Mouse (Mus musculus) neural tube, embryonic 15.5 days (tissue): ENCODE results near the gene Btg2. TPM values are rescaled to one million over a fixed set of nuclear protein-coding genes. Genes with fewer than 3 reads are reported as not detected.
A peak's percentile ranks its signal among the peaks of the same experiment; 100 is the strongest.

ENCODE experiments used
- ATAC-seq: fragments of 200-750 bp; cut with Nextera tagmentation; 2 replicates; pipeline ENCODE4 v1.8.0; 2017; ENCODE audit warnings: mild to moderate bottlenecking, moderate TSS enrichment, moderate library complexity; ENCODE audit not compliant: low FRiP score
- H3K27ac ChIP-seq: fragments of 300-500 bp; sonication (generic); replicated peaks from 2 replicates; pipeline ENCODE4 v1.5.1; 2015; ENCODE audit warnings: mild to moderate bottlenecking, inconsistent platforms
- H3K27me3 ChIP-seq: fragments of 300-500 bp; sonication (generic); replicated peaks from 2 replicates; pipeline ENCODE4 v1.6.1; 2015; ENCODE audit warnings: inconsistent platforms
- H3K36me3 ChIP-seq: fragments of 300-500 bp; sonication (generic); 2 replicates; pipeline ENCODE4 v1.6.1; 2015; ENCODE audit warnings: inconsistent platforms
- H3K4me1 ChIP-seq: fragments of 300-500 bp; sonication (generic); 2 replicates; pipeline ENCODE4 v1.6.1; 2015; ENCODE audit warnings: inconsistent platforms
- H3K4me2 ChIP-seq: fragments of 300-500 bp; sonication (generic); 2 replicates; pipeline ENCODE4 v1.6.1; 2015; ENCODE audit warnings: inconsistent platforms, mild to moderate bottlenecking, moderate library complexity
- H3K4me3 ChIP-seq: fragments of 300-500 bp; sonication (generic); replicated peaks from 2 replicates; pipeline ENCODE4 v1.5.1; 2015; ENCODE audit warnings: mild to moderate bottlenecking, inconsistent platforms
- H3K9ac ChIP-seq: fragments of 300-500 bp; sonication (generic); replicated peaks from 2 replicates; pipeline ENCODE4 v1.6.1; 2015; ENCODE audit warnings: mild to moderate bottlenecking, inconsistent platforms
- H3K9me3 ChIP-seq: fragments of 300-500 bp; sonication (generic); replicated peaks from 2 replicates; pipeline ENCODE4 v1.6.1; 2016; ENCODE audit warnings: inconsistent platforms
- WGBS: fragments of 180-500 bp; shearing (Covaris S2); methylation state at CpG from one replicate; pipeline ENCODE4 v1.1.7; 2015; ENCODE audit warnings: mixed read lengths; 5-methylcytosine and 5-hydroxymethylcytosine counted together
- polyA plus RNA-seq: library from polyadenylated mRNA; unstranded; fragments of >200 nt; fragmentation: Nextera tagmentation; extraction: Ambion mirVana; gene quantifications from 2 replicates; pipeline ENCODE4 v1.2.1, GENCODE M21; 2015

Btg2 gene
- polyA plus RNA-seq, 1 experiment from 2014 or later, result 20.6 TPM

GRCm38 (mm10) chr1:134086017-134086416, 7.1 kb upstream of the Btg2 start:
- no peaks in the 10 kb centered on the region for H3K9me3 ChIP-seq
- no peaks in the 10 kb centered on the region for H3K27me3 ChIP-seq
- H3K9ac ChIP-seq, result no peak overlapping the region
- no peaks in the 10 kb centered on the region for H3K36me3 ChIP-seq
- H3K4me3 ChIP-seq, result no peak overlapping the region
- no peak overlapping the region for H3K27ac ChIP-seq
- no peak overlapping the region for H3K4me2 ChIP-seq
- WGBS, result 22% methylated on average over 3 of the region's 3 CpGs
- no peak for ATAC-seq
- peaks cover 15% of the 10 kb centered on the region for H3K4me1 ChIP-seq

GRCm38 (mm10) chr1:134084128-134084527, 5.2 kb upstream of the Btg2 start:
- Histone ChIP-seq H3K4me1 (peaks cover 24% of the 10 kb centered on the region), H3K9ac (no peak overlapping the region), H3K27me3 (no peaks in the 10 kb centered on the region), H3K36me3 (no peaks in the 10 kb centered on the region), H3K4me2 (no peak overlapping the region), H3K27ac (no peak overlapping the region), H3K9me3 (no peaks in the 10 kb centered on the region), H3K4me3 (no peak overlapping the region)
- ATAC-seq, result no peak
- WGBS, result 80% methylated on average over 3 of the region's 3 CpGs

GRCm38 (mm10) chr1:134083676-134084075, 4.8 kb upstream of the Btg2 start:
- Histone ChIP-seq H3K36me3 (no peaks in the 10 kb centered on the region), H3K9ac (no peak overlapping the region), H3K27me3 (no peaks in the 10 kb centered on the region), H3K27ac (no peak overlapping the region), H3K9me3 (no peaks in the 10 kb centered on the region), H3K4me1 (peaks cover 24% of the 10 kb centered on the region), H3K4me3 (no peak overlapping the region), H3K4me2 (no peak overlapping the region)
- ATAC-seq, result no peak
- WGBS, result 88% methylated on average over 8 of the region's 8 CpGs

GRCm38 (mm10) chr1:134082987-134083516, 4.1 kb upstream of the Btg2 start:
- Histone ChIP-seq H3K36me3 (no peaks in the 10 kb centered on the region), H3K27me3 (no peaks in the 10 kb centered on the region), H3K9ac (no peak overlapping the region), H3K4me1 (peaks cover 29% of the 10 kb centered on the region), H3K27ac (no peak overlapping the region), H3K9me3 (no peaks in the 10 kb centered on the region), H3K4me3 (no peak overlapping the region), H3K4me2 (no peak overlapping the region)
- 60% methylated on average over 11 of the region's 11 CpGs for WGBS
- ATAC-seq, result no peak

- H3K9ac ChIP-seq, result no peak overlapping the region
- no peak overlapping the region for H3K27ac ChIP-seq
- no peak overlapping the region for H3K4me2 ChIP-seq
- H3K9me3 ChIP-seq, result no peaks in the 10 kb centered on the region
- H3K4me3 ChIP-seq, result no peak overlapping the region
- no peaks in the 10 kb centered on the region for H3K27me3 ChIP-seq
- no peak for ATAC-seq
- H3K4me1 ChIP-seq, result peaks cover 40% of the 10 kb centered on the region
- 93% methylated on average over 5 of the region's 5 CpGs for WGBS
- H3K36me3 ChIP-seq, result no peaks in the 10 kb centered on the region
Measured at GRCm38 (mm10) chr1:134080881-134081450, 2.0 kb upstream of the Btg2 start.

- Histone ChIP-seq H3K4me3 (no peak overlapping the region), H3K27ac (peak overlapping the region; percentile 88; the same call in 1 of the 2 replicates), H3K27me3 (no peaks in the 10 kb centered on the region), H3K9me3 (no peaks in the 10 kb centered on the region), H3K9ac (no peak overlapping the region), H3K36me3 (no peaks in the 10 kb centered on the region), H3K4me1 (peaks cover 44% of the 10 kb centered on the region), H3K4me2 (no peak overlapping the region)
- ATAC-seq, result no peak
- 74% methylated on average over 4 of the region's 4 CpGs for WGBS
Measured at GRCm38 (mm10) chr1:134080406-134080805, 1.5 kb upstream of the Btg2 start.

GRCm38 (mm10) chr1:134079477-134080163, 700 bp upstream of the Btg2 start:
- Histone ChIP-seq H3K27me3 (no peaks in the 10 kb centered on the region), H3K4me3 (peak overlapping the region; percentile 67), H3K9me3 (no peaks in the 10 kb centered on the region), H3K4me2 (peak overlapping the region; percentile 74), H3K36me3 (no peaks in the 10 kb centered on the region), H3K9ac (peak overlapping the region; percentile 64), H3K4me1 (peaks cover 42% of the 10 kb centered on the region), H3K27ac (peak overlapping the region; percentile 88)
- no peak for ATAC-seq
- 5% methylated on average over 9 of the region's 9 CpGs for WGBS

- peak; percentile 7; the same call in 1 of the 2 replicates for ATAC-seq
- peak overlapping the region; percentile 74 for H3K4me2 ChIP-seq
- 4% methylated on average over 19 of the region's 19 CpGs for WGBS
- no peaks in the 10 kb centered on the region for H3K36me3 ChIP-seq
- no peaks in the 10 kb centered on the region for H3K9me3 ChIP-seq
- peak overlapping the region; percentile 85 for H3K9ac ChIP-seq
- H3K4me3 ChIP-seq, result peak overlapping the region; percentile 67
- peaks cover 49% of the 10 kb centered on the region for H3K4me1 ChIP-seq
- peak overlapping the region; percentile 88 for H3K27ac ChIP-seq
- H3K27me3 ChIP-seq, result no peaks in the 10 kb centered on the region
Measured at GRCm38 (mm10) chr1:134078061-134078795, 692 bp downstream of the Btg2 start.

- no peaks in the 10 kb centered on the region for H3K36me3 ChIP-seq
- ATAC-seq, result no peak
- no peaks in the 10 kb centered on the region for H3K27me3 ChIP-seq
- H3K9ac ChIP-seq, result peak overlapping the region; percentile 85
- 25% methylated on average over 14 of the region's 14 CpGs for WGBS
- H3K4me3 ChIP-seq, result peak overlapping the region; percentile 67
- no peaks in the 10 kb centered on the region for H3K9me3 ChIP-seq
- H3K4me1 ChIP-seq, result peaks cover 50% of the 10 kb centered on the region
- peak overlapping the region; percentile 74 for H3K4me2 ChIP-seq
- peak overlapping the region; percentile 88 for H3K27ac ChIP-seq
Measured at GRCm38 (mm10) chr1:134077389-134078060, 1.4 kb downstream of the Btg2 start.

GRCm38 (mm10) chr1:134076789-134077188, 2.1 kb downstream of the Btg2 start:
- H3K4me1 ChIP-seq, result peaks cover 51% of the 10 kb centered on the region
- H3K9ac ChIP-seq, result peak overlapping the region; percentile 27
- H3K4me3 ChIP-seq, result peak overlapping the region; percentile 67
- no peaks in the 10 kb centered on the region for H3K36me3 ChIP-seq
- no peaks in the 10 kb centered on the region for H3K27me3 ChIP-seq
- H3K4me2 ChIP-seq, result peak overlapping the region; percentile 74
- WGBS, result 27% methylated on average over 2 of the region's 2 CpGs
- H3K9me3 ChIP-seq, result no peaks in the 10 kb centered on the region
- no peak for ATAC-seq
- peak overlapping the region; percentile 67; the same call in 1 of the 2 replicates for H3K27ac ChIP-seq

- peak overlapping the region; percentile 74 for H3K4me2 ChIP-seq
- no peaks in the 10 kb centered on the region for H3K36me3 ChIP-seq
- no peak for ATAC-seq
- peak overlapping the region; percentile 67; the same call in 1 of the 2 replicates for H3K4me3 ChIP-seq
- no peak overlapping the region for H3K9ac ChIP-seq
- H3K4me1 ChIP-seq, result peaks cover 62% of the 10 kb centered on the region
- no peaks in the 10 kb centered on the region for H3K9me3 ChIP-seq
- WGBS, result 80% methylated on average over 8 of the region's 8 CpGs
- no peaks in the 10 kb centered on the region for H3K27me3 ChIP-seq
- 0 out of 2 replicates have a peak overlapping the region, but pooled peaks have one; percentile 67 for H3K27ac ChIP-seq
Measured at GRCm38 (mm10) chr1:134075532-134075931, 3.4 kb downstream of the Btg2 start.
